Mouse (Mus musculus) lung, postnatal 0 days (tissue): ENCODE data around the gene Pdzd4. TPM values are rescaled to one million over a fixed set of nuclear protein-coding genes. Genes with fewer than 3 reads are reported as not detected.

Experiments
- ATAC-seq: fragments of 200-750 bp; cut with Nextera tagmentation; 2 replicates; pipeline ENCODE4 v1.8.0; 2017; ENCODE audit warnings: moderate library complexity
- DNase-seq: peaks from one replicate; pipeline ENCODE4 v3.0.0-alpha.2; 2016; ENCODE audit warnings: low spot score
- H3K27ac ChIP-seq: fragments of 300-500 bp; sonication (generic); 2 replicates; pipeline ENCODE4 v1.5.1; 2014; ENCODE audit warnings: antibody characterized with exemption, mild to moderate bottlenecking, low read length, mixed read lengths
- H3K27me3 ChIP-seq: fragments of 300-500 bp; sonication (generic); replicated peaks from 2 replicates; pipeline ENCODE4 v1.6.1; 2014; ENCODE audit warnings: low read length, mixed read lengths; ENCODE audit not compliant: insufficient read depth
- H3K36me3 ChIP-seq: fragments of 300-500 bp; sonication (generic); 2 replicates; pipeline ENCODE4 v1.6.1; 2014; ENCODE audit warnings: low read length, mixed read lengths; ENCODE audit not compliant: insufficient read depth
- H3K4me1 ChIP-seq: fragments of 300-500 bp; sonication (generic); 2 replicates; pipeline ENCODE4 v1.6.1; 2014; ENCODE audit warnings: antibody characterized with exemption, low read depth, low read length, mixed read lengths; ENCODE audit not compliant: insufficient read depth
- H3K4me2 ChIP-seq: fragments of 300-500 bp; sonication (generic); replicated peaks from 2 replicates; pipeline ENCODE4 v1.6.1; 2014; ENCODE audit warnings: low read depth, mild to moderate bottlenecking, low read length, moderate library complexity, mixed read lengths
- H3K4me3 ChIP-seq: fragments of 300-500 bp; sonication (generic); 2 replicates; pipeline ENCODE4 v1.5.1; 2014; ENCODE audit warnings: low read depth, low read length
- H3K9ac ChIP-seq: fragments of 300-500 bp; sonication (generic); replicated peaks from 2 replicates; pipeline ENCODE4 v1.6.1; 2014; ENCODE audit warnings: low read depth, mild to moderate bottlenecking
- H3K9me3 ChIP-seq: fragments of 300-500 bp; sonication (generic); 2 replicates; pipeline ENCODE4 v1.6.1; 2016; ENCODE audit warnings: low read length, mixed read lengths
- CTCF ChIP-seq: IDR thresholded peaks from 2 replicates; pipeline ENCODE4 v1.5.1; 2016; ENCODE audit warnings: antibody characterized with exemption, mild to moderate bottlenecking
- EP300 ChIP-seq: IDR thresholded peaks from 2 replicates; pipeline ENCODE4 v1.6.1; 2016; ENCODE audit warnings: antibody characterized with exemption, mild to moderate bottlenecking, control low read depth
- WGBS: fragments of 180-500 bp; shearing (Covaris S2); extraction: QIAGEN DNeasy Blood & Tissue Kit; methylation state at CpG from one replicate; pipeline ENCODE4 v1.1.7; 2014; 5-methylcytosine and 5-hydroxymethylcytosine counted together
- polyA plus RNA-seq: library from polyadenylated mRNA; unstranded; fragments of >200 nt; fragmentation: Nextera tagmentation; extraction: Ambion mirVana; gene quantifications from 2 replicates; pipeline ENCODE4 v1.2.1, GENCODE M21; 2015

Pdzd4 gene
- polyA plus RNA-seq, 1 experiment from 2014 or later: 0.20 TPM

GRCm38 (mm10) chrX:73774168-73774760 is 50.5 kb downstream of the Pdzd4 start, which contains the start of gene Srpk3:
Gene Srpk3, plus strand, starts transcription at chrX:73774405.
- Histone ChIP-seq H3K4me1 (no peaks in the 10 kb centered on the region), H3K4me3 (no peak within 1 kb of the TSS), H3K27me3 (no peaks in the 10 kb centered on the region), H3K27ac (no peak within 1 kb of the TSS), H3K36me3 (0 out of 2 replicates have a peak, but pooled peaks cover under 1% of the 10 kb centered on the region), H3K4me2 (no peak within 1 kb of the TSS), H3K9me3 (no peaks in the 10 kb centered on the region), H3K9ac (no peak within 1 kb of the TSS)
- 36% methylated on average over 9 of the region's 9 CpGs for WGBS
- ATAC-seq (peak; percentile 35; the same call in 1 of the 2 replicates), DNase-seq (no peak)
- no peak for TF ChIP-seq EP300
- TF ChIP-seq CTCF: no peak

GRCm38 (mm10) chrX:73767267-73767666 is 57.5 kb downstream of the Pdzd4 start:
- no peak overlapping the region for H3K4me3 ChIP-seq
- ATAC-seq: no peak
- no peak for DNase-seq
- TF ChIP-seq CTCF (peak; percentile 68), EP300 (no peak)
- no peaks in the 10 kb centered on the region for H3K27me3 ChIP-seq
- H3K36me3 ChIP-seq: no peaks in the 10 kb centered on the region
- no peaks in the 10 kb centered on the region for H3K4me1 ChIP-seq
- H3K9me3 ChIP-seq: no peaks in the 10 kb centered on the region
- H3K4me2 ChIP-seq: no peak overlapping the region
- H3K27ac ChIP-seq: no peak overlapping the region
- H3K9ac ChIP-seq: no peak overlapping the region
- 71% methylated on average over 4 of the region's 9 CpGs for WGBS

GRCm38 (mm10) chrX:73765311-73765710 is 59.5 kb downstream of the Pdzd4 start:
- H3K9ac ChIP-seq: no peak overlapping the region
- no peak overlapping the region for H3K4me3 ChIP-seq
- H3K4me1 ChIP-seq: no peaks in the 10 kb centered on the region
- ATAC-seq (peak; percentile 73), DNase-seq (peak; percentile 76)
- WGBS: 40% methylated on average over 1 of the region's 1 CpGs
- no peaks in the 10 kb centered on the region for H3K36me3 ChIP-seq
- peak overlapping the region; percentile 14; the same call in 1 of the 2 replicates for H3K27ac ChIP-seq
- no peaks in the 10 kb centered on the region for H3K27me3 ChIP-seq
- no peaks in the 10 kb centered on the region for H3K9me3 ChIP-seq
- TF ChIP-seq EP300 (no peak), CTCF (no peak)
- no peak overlapping the region for H3K4me2 ChIP-seq

- Histone ChIP-seq H3K9me3 (no peaks in the 10 kb centered on the region), H3K36me3 (no peaks in the 10 kb centered on the region), H3K27me3 (no peaks in the 10 kb centered on the region), H3K4me2 (no peak overlapping the region), H3K9ac (no peak overlapping the region), H3K4me3 (no peak overlapping the region), H3K4me1 (no peaks in the 10 kb centered on the region), H3K27ac (no peak overlapping the region)
- DNase-seq (no peak), ATAC-seq (no peak)
- 78% methylated on average over 13 of the region's 13 CpGs for WGBS
- TF ChIP-seq EP300 (no peak), CTCF (no peak)
Observed at GRCm38 (mm10) chrX:73758611-73759290, 66.0 kb downstream of the Pdzd4 start.

- ATAC-seq: no peak
- 84% methylated on average over 5 of the region's 5 CpGs for WGBS
- Histone ChIP-seq H3K4me1 (no peaks in the 10 kb centered on the region), H3K27me3 (no peaks in the 10 kb centered on the region), H3K4me2 (no peak within 1 kb of the TSS), H3K36me3 (no peaks in the 10 kb centered on the region), H3K9ac (no peak within 1 kb of the TSS), H3K9me3 (no peaks in the 10 kb centered on the region), H3K27ac (no peak within 1 kb of the TSS), H3K4me3 (no peak within 1 kb of the TSS)
- TF ChIP-seq EP300 (no peak), CTCF (no peak)
- DNase-seq: no peak
Observed at GRCm38 (mm10) chrX:73756334-73757140, 68.2 kb downstream of the Pdzd4 start, which contains the start of gene Plxnb3. Gene Plxnb3, plus strand, starts transcription at chrX:73757090.

- H3K36me3 ChIP-seq: no peaks in the 10 kb centered on the region
- H3K9me3 ChIP-seq: no peaks in the 10 kb centered on the region
- ATAC-seq (no peak), DNase-seq (peak; percentile 23)
- no peak overlapping the region for H3K9ac ChIP-seq
- H3K4me1 ChIP-seq: no peaks in the 10 kb centered on the region
- WGBS: 91% methylated on average over 1 of the region's 1 CpGs
- peak; percentile 33; the same call in 1 of the 2 replicates for TF ChIP-seq CTCF
- TF ChIP-seq EP300: no peak
- H3K4me3 ChIP-seq: no peak overlapping the region
- no peaks in the 10 kb centered on the region for H3K27me3 ChIP-seq
- H3K27ac ChIP-seq: no peak overlapping the region
- no peak overlapping the region for H3K4me2 ChIP-seq
Observed at GRCm38 (mm10) chrX:73748977-73749376, 75.8 kb downstream of the Pdzd4 start.
